Comparison of ENCODE assay signal across 26 mouse cellular contexts in the genomic region with DNA sequence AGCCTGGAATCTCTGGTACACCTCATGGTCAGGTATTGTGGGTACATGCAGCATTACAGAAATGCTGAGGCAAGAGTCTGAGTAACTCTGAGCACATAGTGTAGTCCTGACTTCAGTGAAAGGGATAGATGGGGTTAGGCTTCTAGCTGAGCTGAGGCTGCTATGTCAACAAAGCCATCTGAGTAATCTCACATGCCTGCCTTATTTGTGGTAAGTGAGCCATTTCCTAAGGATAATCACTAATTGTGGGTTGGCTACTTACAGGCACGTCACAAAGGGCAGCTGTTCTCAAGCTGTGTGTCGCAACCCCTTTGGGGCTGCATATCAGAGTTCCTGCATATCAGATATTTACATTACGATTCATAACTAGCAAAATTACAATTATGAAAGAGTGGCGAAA.
DNase-seq lines count a peak whose midpoint lies in the region; ATAC-seq and TF ChIP-seq lines count a peak whose summit lies in the region.
"Had no signal": no experiment of that assay in that cellular context is flagged by ENCODE, and none has a peak within 500 bp of the region (broad histone marks: within the 10 kb centered on the region; RNA-seq: fewer than 3 reads in every experiment).

No protein-coding gene starts in this region.

- TF ChIP-seq POLR2A in embryonic fibroblast, embryonic 13.5 days (IDR thresholded peaks at IDR 0.05; ENCODE audit: low read depth, low read length) = no peak
- no peak for TF ChIP-seq POLR2A in olfactory bulb, adult 2 months (IDR thresholded peaks at IDR 0.05; ENCODE audit: insufficient read depth, low read depth, low read length)

- H3K79me3 ChIP-seq in C2C12 (ENCODE audit: low read depth) = no peaks in the 10 kb centered on the region

- WGBS in embryonic facial prominence, embryonic 11.5 days = 51% methylated on average over 4 of the region's 4 CpGs
- 74% methylated on average over 4 of the region's 4 CpGs for WGBS in embryonic facial prominence, embryonic 10.5 days
- 58% methylated on average over 4 of the region's 4 CpGs for WGBS in olfactory bulb, adult 2 months

- H3K79me2 ChIP-seq in C2C12 (ENCODE audit: control insufficient read depth, insufficient read depth) = no peaks in the 10 kb centered on the region

- no peaks in the 10 kb centered on the region for H3K27me3 ChIP-seq in embryonic facial prominence, embryonic 11.5 days (ENCODE audit: control insufficient read depth, insufficient read depth, low read length)
- no peaks in the 10 kb centered on the region for H3K27me3 ChIP-seq in embryonic facial prominence, embryonic 10.5 days (replicated peaks; ENCODE audit: low read depth, poor library complexity, severe bottlenecking)
- no peaks in the 10 kb centered on the region for H3K27me3 ChIP-seq in C2C12 (ENCODE audit: control insufficient read depth, insufficient read depth, insufficient read length)
- H3K27me3 ChIP-seq: embryonic facial prominence, embryonic 15.5 days; heart, embryonic 15.5 days; limb, embryonic 12.5 days; liver, embryonic 15.5 days; midbrain, embryonic 15.5 days; neural tube, embryonic 13.5 days had no signal

- no peak for ATAC-seq in embryonic facial prominence, embryonic 11.5 days (replicated peaks; ENCODE audit: insufficient number of reproducible peaks, low FRiP score, low TSS enrichment, low read depth)
- ATAC-seq: CD4-positive, CD25-positive, alpha-beta regulatory T cell, adult 4 months; forebrain, embryonic 14.5 days; hindbrain, embryonic 16.5 days; midbrain, embryonic 15.5 days had no signal

- H3K27ac ChIP-seq in embryonic facial prominence, embryonic 11.5 days (replicated peaks; ENCODE audit: low read depth, low read length) = no peak overlapping the region
- no peak overlapping the region for H3K27ac ChIP-seq in embryonic facial prominence, embryonic 10.5 days (replicated peaks)
- peak overlapping the region; percentile 60; the same call in 1 of the 2 replicates for H3K27ac ChIP-seq in embryonic fibroblast, embryonic 13.5 days (ENCODE audit: insufficient read depth, low read length)
- peak overlapping the region; percentile 41 for H3K27ac ChIP-seq in olfactory bulb, adult 2 months (ENCODE audit: insufficient read depth, low read depth, low read length)
- no peak overlapping the region for H3K27ac ChIP-seq in gastrocnemius, adult 2 months
- H3K27ac ChIP-seq: embryonic facial prominence, embryonic 15.5 days; heart, embryonic 10.5 days; heart, embryonic 15.5 days; kidney, postnatal 0 days; left cerebral cortex, adult 2 months; limb, embryonic 12.5 days; liver, embryonic 15.5 days; midbrain, embryonic 10.5 days; midbrain, embryonic 15.5 days; neural tube, embryonic 13.5 days had no signal

- H3K36me3 ChIP-seq in embryonic facial prominence, embryonic 11.5 days (replicated peaks; ENCODE audit: control insufficient read depth, insufficient read depth, low read depth, low read length) = no peaks in the 10 kb centered on the region
- peaks cover 97% of the 10 kb centered on the region for H3K36me3 ChIP-seq in embryonic facial prominence, embryonic 10.5 days (replicated peaks)
- H3K36me3 ChIP-seq in C2C12 (ENCODE audit: control insufficient read depth, insufficient read depth) = peaks cover 26% of the 10 kb centered on the region

- no peaks in the 10 kb centered on the region for H3K9me3 ChIP-seq in embryonic facial prominence, embryonic 11.5 days (replicated peaks; ENCODE audit: control insufficient read depth, low read length)
- no peaks in the 10 kb centered on the region for H3K9me3 ChIP-seq in embryonic facial prominence, embryonic 10.5 days
- H3K9me3 ChIP-seq: embryonic facial prominence, embryonic 15.5 days; heart, embryonic 10.5 days; heart, embryonic 15.5 days; limb, embryonic 12.5 days; liver, embryonic 15.5 days; midbrain, embryonic 10.5 days; midbrain, embryonic 15.5 days; neural tube, embryonic 13.5 days had no signal

- DNase-seq in embryonic facial prominence, embryonic 11.5 days (ENCODE audit: low spot score) = peak; percentile 26
- no peak for DNase-seq in embryonic facial prominence, embryonic 10.5 days (ENCODE audit: low spot score)
- no peak for DNase-seq in gastrocnemius, adult 2 months
- DNase-seq in kidney, postnatal 10 days = no peak
- no peak for DNase-seq in MN1 (ENCODE audit: low spot score)
- DNase-seq: adrenal gland, postnatal 10 days; cerebellum, adult 11-12 months; cerebellum, postnatal 10 days; kidney, adult 8-10 months; lung, embryonic 14.5 days had no signal

- no peaks in the 10 kb centered on the region; the same call in 1 of the 2 replicates for H3K4me1 ChIP-seq in embryonic facial prominence, embryonic 11.5 days (ENCODE audit: control insufficient read depth, insufficient read depth, low read length)
- peaks cover 57% of the 10 kb centered on the region for H3K4me1 ChIP-seq in embryonic facial prominence, embryonic 10.5 days
- H3K4me1 ChIP-seq in embryonic fibroblast, embryonic 13.5 days (ENCODE audit: control insufficient read depth, insufficient read depth, low read length) = peaks cover 10% of the 10 kb centered on the region
- H3K4me1 ChIP-seq in olfactory bulb, adult 2 months (ENCODE audit: control insufficient read depth, insufficient read depth, low read length) = peaks cover 14% of the 10 kb centered on the region
- H3K4me1 ChIP-seq: embryonic facial prominence, embryonic 15.5 days; heart, embryonic 10.5 days; heart, embryonic 15.5 days; liver, embryonic 15.5 days; midbrain, embryonic 10.5 days; midbrain, embryonic 15.5 days; neural tube, embryonic 13.5 days had no signal

- TF ChIP-seq CTCF in C2C12 (IDR thresholded peaks at IDR 0.05; ENCODE audit: control insufficient read depth, insufficient read depth, insufficient read length) = no peak
- TF ChIP-seq CTCF in embryonic fibroblast, embryonic 13.5 days (IDR thresholded peaks at IDR 0.05; ENCODE audit: borderline replicate concordance, insufficient read depth, low read length) = no peak
- TF ChIP-seq CTCF in olfactory bulb, adult 2 months (IDR thresholded peaks at IDR 0.05; ENCODE audit: insufficient read depth, low read depth, low read length) = no peak
- TF ChIP-seq CTCF in gastrocnemius, adult 2 months (IDR thresholded peaks at IDR 0.05) = no peak

- H3ac ChIP-seq in C2C12 (ENCODE audit: control insufficient read depth, insufficient read length, low read depth) = no peak overlapping the region

- no peak overlapping the region for H3K4me2 ChIP-seq in embryonic facial prominence, embryonic 11.5 days (ENCODE audit: low read depth, low read length)
- H3K4me2 ChIP-seq: embryonic facial prominence, embryonic 15.5 days; heart, embryonic 15.5 days; limb, embryonic 12.5 days; liver, embryonic 15.5 days; lung, embryonic 14.5 days; midbrain, embryonic 15.5 days; neural tube, embryonic 13.5 days had no signal

- H3K9ac ChIP-seq in embryonic facial prominence, embryonic 11.5 days (replicated peaks; ENCODE audit: low read length) = no peak overlapping the region
- H3K9ac ChIP-seq: embryonic facial prominence, embryonic 15.5 days; heart, embryonic 15.5 days; limb, embryonic 12.5 days; liver, embryonic 15.5 days; lung, embryonic 14.5 days; midbrain, embryonic 15.5 days; neural tube, embryonic 13.5 days had no signal

- intact Hi-C loops in gastrocnemius, adult 2 months (cut with DNase I) = no loop called here

- H3K4me3 ChIP-seq in embryonic facial prominence, embryonic 11.5 days (ENCODE audit: low read depth, low read length) = no peak overlapping the region
- no peak overlapping the region for H3K4me3 ChIP-seq in embryonic facial prominence, embryonic 10.5 days
- H3K4me3 ChIP-seq in C2C12 (ENCODE audit: insufficient read depth, poor library complexity, severe bottlenecking) = no peak overlapping the region
- no peak overlapping the region for H3K4me3 ChIP-seq in embryonic fibroblast, embryonic 13.5 days (ENCODE audit: insufficient read depth, low read length)
- no peak overlapping the region for H3K4me3 ChIP-seq in olfactory bulb, adult 2 months (ENCODE audit: insufficient read depth, low read depth, low read length)
- H3K4me3 ChIP-seq in gastrocnemius, adult 2 months = no peak overlapping the region
- H3K4me3 ChIP-seq: embryonic facial prominence, embryonic 15.5 days; heart, embryonic 10.5 days; heart, embryonic 15.5 days; left cerebral cortex, adult 2 months; limb, embryonic 12.5 days; liver, embryonic 15.5 days; midbrain, embryonic 10.5 days; midbrain, embryonic 15.5 days; neural tube, embryonic 13.5 days had no signal

TF ChIP-seq in C2C12, 6 proteins besides CTCF, POLR2A, EP300 and RAD21:
- TF ChIP-seq MYOG (IDR thresholded peaks at IDR 0.05; ENCODE audit: control insufficient read depth, extremely low read depth, insufficient read length) (no peak), USF1 (IDR thresholded peaks at IDR 0.05; ENCODE audit: low read depth) (no peak), MYOD1 (IDR thresholded peaks at IDR 0.05; ENCODE audit: control insufficient read depth, insufficient read length, low read depth) (peak; percentile 97), CEBPB (IDR thresholded peaks at IDR 0.05; ENCODE audit: low read depth) (peak; percentile 99), FOSL1 (IDR thresholded peaks at IDR 0.05; ENCODE audit: insufficient read depth, low read length, poor library complexity, severe bottlenecking) (peak; percentile 65), MAX (IDR thresholded peaks at IDR 0.05) (peak; percentile 19)
TF ChIP-seq in C2C12: peak in this region for 4.

Comparison
In these comparisons a context has a peak if more than half of its experiments do, and no peak if none do; other contexts are left out.
1. H3K27ac ChIP-seq: peak in embryonic fibroblast, embryonic 13.5 days (single experiment) and olfactory bulb, adult 2 months (single experiment); none in embryonic facial prominence, embryonic 11.5 days (single experiment), embryonic facial prominence, embryonic 10.5 days (single experiment) and gastrocnemius, adult 2 months (single experiment).